Mouse (Mus musculus) heart, postnatal 14 days (tissue): ENCODE data around the gene Krt80. TPM values are rescaled to one million over a fixed set of nuclear protein-coding genes. Genes with fewer than 3 reads are reported as not detected.
"Not testable (repeated sequence)": the region's sequence is repeated elsewhere in the genome, so short reads cannot be mapped to it uniquely, and the experiment has no call there.

Source experiments
- DNase-seq, 2 experiments: peaks; one replicate each; pipeline ENCODE4 v3.0.0; 2021 to 2022
- intact Hi-C: fragments of 180-260 bp; cut with DNase I; formaldehyde crosslinking; loops from one replicate; pipeline ENCODE4 v1.15.1; 2025
- total RNA-seq, 2 experiments: library from RNA; stranded (reverse); gene quantifications; 2 replicates each; pipeline ENCODE4 v1.2.3; 2021

The Krt80 gene
- total RNA-seq, 2 experiments from 2014 or later: 1.1 to 1.6 TPM

GRCm38 (mm10) chr15:101352706-101353465 lies 17.1 kb downstream of the Krt80 start:
- intact Hi-C loops: no loop called here

GRCm38 (mm10) chr15:101352047-101352446 lies 17.9 kb downstream of the Krt80 start:
- DNase-seq: no peak
- intact Hi-C loops: no loop called here

More at GRCm38 (mm10) chr15:101352706-101353465, 17.1 kb downstream of the Krt80 start:
- DNase-seq: no peak

- intact Hi-C loops: loop anchor here (2.0 kb wide), 2 partner anchors 47 to 111 kb away; no protein-coding TSS in a partner anchor
- peak; percentile 57 to 68 for DNase-seq
These were observed 28.0 kb downstream of the Krt80 start for GRCm38 (mm10) chr15:101341797-101342515.

GRCm38 (mm10) chr15:101339537-101339936 lies 30.4 kb downstream of the Krt80 start:
- peak; percentile 88 to 92 for DNase-seq
- intact Hi-C loops: loop anchor here (2.0 to 5.0 kb wide), 3 partner anchors 179 to 728 kb away; no protein-coding TSS in a partner anchor

- DNase-seq: no peak
- intact Hi-C loops: loop anchor here (2.0 to 5.0 kb wide), 3 partner anchors 180 to 729 kb away; no protein-coding TSS in a partner anchor
These were observed 31.6 kb downstream of the Krt80 start for GRCm38 (mm10) chr15:101338359-101338758.

GRCm38 (mm10) chr15:101336474-101337174 lies 33.3 kb downstream of the Krt80 start:
- intact Hi-C loops: loop anchor here (5.0 kb wide), 1 partner anchor 731 kb away; no protein-coding TSS in a partner anchor
- peak in 1 of 2 experiments; percentile 44 for DNase-seq

GRCm38 (mm10) chr15:101333648-101334047 lies 36.3 kb downstream of the Krt80 start:
- DNase-seq: no peak
- intact Hi-C loops: no loop called here

- intact Hi-C loops: no loop called here
- no peak for DNase-seq
These were observed 36.8 kb downstream of the Krt80 start for GRCm38 (mm10) chr15:101333165-101333564.

- intact Hi-C loops: no loop called here
These were observed 37.6 kb downstream of the Krt80 start for GRCm38 (mm10) chr15:101332370-101332769.

GRCm38 (mm10) chr15:101331090-101331489 lies 38.9 kb downstream of the Krt80 start:
- intact Hi-C loops: no loop called here
- DNase-seq: no peak

More at GRCm38 (mm10) chr15:101332370-101332769, 37.6 kb downstream of the Krt80 start:
- DNase-seq: no peak

GRCm38 (mm10) chr15:101329564-101329892 lies 40.4 kb downstream of the Krt80 start:
- no peak for DNase-seq
- intact Hi-C loops: no loop called here

- intact Hi-C loops: no loop called here
These were observed 40.9 kb downstream of the Krt80 start for GRCm38 (mm10) chr15:101328876-101329563.

GRCm38 (mm10) chr15:101327282-101327681 lies 42.7 kb downstream of the Krt80 start:
- intact Hi-C loops: loop anchor here (2.0 kb wide), 2 partner anchors 648 to 658 kb away; no protein-coding TSS in a partner anchor
- peak; percentile 88 to 94 for DNase-seq

More at GRCm38 (mm10) chr15:101328876-101329563, 40.9 kb downstream of the Krt80 start:
- DNase-seq: no peak

GRCm38 (mm10) chr15:101325991-101326534 lies 43.9 kb downstream of the Krt80 start:
- DNase-seq: no peak
- intact Hi-C loops: loop anchor here (2.0 kb wide), 2 partner anchors 649 to 659 kb away; no protein-coding TSS in a partner anchor

- intact Hi-C loops: not testable (repeated sequence)
These were observed 45.6 kb downstream of the Krt80 start for GRCm38 (mm10) chr15:101324409-101324808.

GRCm38 (mm10) chr15:101323511-101323910 lies 46.5 kb downstream of the Krt80 start:
- DNase-seq: no peak
- intact Hi-C loops: no loop called here

More at GRCm38 (mm10) chr15:101324409-101324808, 45.6 kb downstream of the Krt80 start:
- DNase-seq: not testable (repeated sequence)

GRCm38 (mm10) chr15:101322640-101323039 lies 47.3 kb downstream of the Krt80 start:
- intact Hi-C loops: no loop called here
- no peak for DNase-seq

- intact Hi-C loops: no loop called here
- no peak for DNase-seq
These were observed 47.9 kb downstream of the Krt80 start for GRCm38 (mm10) chr15:101322106-101322505.

GRCm38 (mm10) chr15:101321126-101321525 lies 48.8 kb downstream of the Krt80 start:
- no peak for DNase-seq
- intact Hi-C loops: no loop called here
